Mouse (Mus musculus) adrenal gland, postnatal 25 days (tissue): ENCODE results near the gene Scgb2b18. TPM values are rescaled to one million over a fixed set of nuclear protein-coding genes. Genes with fewer than 3 reads are reported as not detected.
"Not testable (repeated sequence)": the region's sequence is repeated elsewhere in the genome, so short reads cannot be mapped to it uniquely, and the experiment has no call there.

Source experiments
- DNase-seq: peaks from one replicate; pipeline ENCODE4 v3.0.0; 2021; ENCODE audit warnings: mixed read lengths
- long read RNA-seq: library from polyadenylated mRNA; stranded (forward); transcript quantifications from one replicate; pipeline ENCODE4 v2.0.0, GENCODE M21; 2021
- total RNA-seq: library from RNA; stranded (reverse); gene quantifications from 2 replicates; pipeline ENCODE4 v1.2.3, GENCODE M21; 2021

The Scgb2b18 gene
- not detected in 2 replicates for total RNA-seq
- long read RNA-seq: 0 reads

DNA sequence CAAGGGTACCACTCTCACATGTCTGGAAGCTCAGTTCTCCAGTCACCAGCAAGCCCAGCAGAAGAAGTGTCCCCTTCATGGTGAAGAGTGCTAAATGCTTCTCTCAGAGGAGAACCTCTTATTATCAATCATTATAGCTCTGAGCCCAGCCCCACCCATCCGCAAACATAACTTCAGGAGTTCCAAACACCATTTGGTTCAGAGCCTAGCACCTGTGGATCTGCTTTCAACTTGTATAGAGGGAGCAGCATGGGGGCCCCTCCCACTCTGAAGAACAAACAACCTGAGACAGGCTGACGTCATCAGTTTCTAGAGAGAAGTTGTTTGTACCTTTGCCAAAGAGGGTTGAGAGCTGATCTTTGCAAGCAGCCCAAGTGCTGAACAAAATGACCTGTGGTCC, at the start of gene Scgb2b18:
Gene Scgb2b18, minus strand, starts transcription at position 101 of the 400 bp plus-strand sequence.
- not testable (repeated sequence) for DNase-seq

DNA sequence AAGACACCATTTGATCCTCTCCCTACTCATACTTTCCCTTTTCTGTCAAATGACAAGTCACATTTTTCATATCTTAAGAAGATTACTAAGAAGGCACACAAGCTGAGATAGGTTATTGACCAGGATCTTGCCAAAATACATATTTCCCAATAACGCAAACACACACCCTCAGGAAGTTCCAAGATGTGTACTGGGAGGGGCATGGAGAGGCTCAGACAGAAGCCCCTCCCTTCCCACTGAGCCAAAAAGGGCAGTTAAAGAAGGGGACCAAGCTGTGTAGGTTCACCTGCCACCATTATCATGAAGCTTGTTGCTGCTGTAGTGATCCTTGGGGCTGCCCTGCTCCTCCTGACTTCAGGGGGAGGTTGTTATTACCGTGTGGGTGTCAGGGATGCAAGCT, 11.6 kb upstream of the Scgb2b18 start, which contains the start of gene Scgb1b18:
Gene Scgb1b18, plus strand, starts transcription at position 301 of the 400 bp plus-strand sequence.
- DNase-seq: not testable (repeated sequence)

Other genes with a start within 250 kb of the Scgb2b18 start
- gene Scgb2b17, start 117.3 kb downstream of the Scgb2b18 start, total RNA-seq: not detected in 2 replicates
- not detected in 2 replicates for gene Scgb1b17, start 110.4 kb downstream of the Scgb2b18 start, total RNA-seq
- gene Scgb1b18, start 11.7 kb upstream of the Scgb2b18 start, total RNA-seq: not detected in 2 replicates
- gene Scgb2b19, start 106.5 kb upstream of the Scgb2b18 start, total RNA-seq: not detected in 2 replicates
- gene Scgb1b19, start 113.4 kb upstream of the Scgb2b18 start, total RNA-seq: not detected in 2 replicates
- not detected in 2 replicates for gene Scgb2b20, start 192.5 kb upstream of the Scgb2b18 start, total RNA-seq
- not detected in 2 replicates for gene Scgb1b20, start 199.4 kb upstream of the Scgb2b18 start, total RNA-seq